Mouse (Mus musculus): ENCODE measurements around the gene Basp1.

Basp1 gene

DNA sequence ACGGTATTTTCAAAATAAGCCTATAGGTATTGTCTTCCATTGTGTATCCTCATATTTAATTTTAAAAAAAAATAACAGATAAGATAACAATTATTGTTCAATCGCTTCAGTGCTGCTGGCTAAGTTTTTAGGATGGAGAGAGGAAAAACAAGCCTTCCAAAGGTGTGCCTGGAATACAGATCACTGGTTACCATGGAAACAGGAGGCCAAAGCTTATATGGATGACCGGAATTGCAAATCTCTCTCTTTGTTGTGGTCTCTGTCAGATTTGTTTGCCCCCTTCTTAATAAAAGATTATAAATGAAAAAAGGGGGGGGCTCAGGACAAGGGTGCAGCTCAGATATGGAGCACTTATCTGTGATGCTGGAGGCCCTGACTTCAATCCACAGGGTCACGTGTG, 2.4 kb upstream of the Basp1 start:
- no peak for DNase-seq (ENCODE audit: low spot score)

DNA sequence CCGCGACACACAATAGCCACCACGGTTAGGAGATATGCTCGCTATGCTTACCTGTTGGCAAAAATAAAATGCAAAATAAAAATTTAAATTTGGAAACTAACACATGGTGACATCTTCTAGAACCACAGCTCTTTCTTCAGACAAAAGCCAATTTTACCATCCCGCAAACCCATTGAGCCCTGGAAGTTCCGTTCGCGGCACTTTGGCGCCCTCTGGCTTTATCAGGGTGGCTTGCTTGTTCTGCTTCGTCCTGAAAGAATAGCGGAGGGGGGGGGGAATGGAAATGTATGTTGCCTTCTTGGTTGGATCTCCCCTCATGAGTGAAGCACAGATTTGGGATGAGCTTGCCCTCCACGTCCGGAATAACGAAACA, 1.2 kb upstream of the Basp1 start:
- peak; percentile 77 for DNase-seq (ENCODE audit: low spot score)

DNA sequence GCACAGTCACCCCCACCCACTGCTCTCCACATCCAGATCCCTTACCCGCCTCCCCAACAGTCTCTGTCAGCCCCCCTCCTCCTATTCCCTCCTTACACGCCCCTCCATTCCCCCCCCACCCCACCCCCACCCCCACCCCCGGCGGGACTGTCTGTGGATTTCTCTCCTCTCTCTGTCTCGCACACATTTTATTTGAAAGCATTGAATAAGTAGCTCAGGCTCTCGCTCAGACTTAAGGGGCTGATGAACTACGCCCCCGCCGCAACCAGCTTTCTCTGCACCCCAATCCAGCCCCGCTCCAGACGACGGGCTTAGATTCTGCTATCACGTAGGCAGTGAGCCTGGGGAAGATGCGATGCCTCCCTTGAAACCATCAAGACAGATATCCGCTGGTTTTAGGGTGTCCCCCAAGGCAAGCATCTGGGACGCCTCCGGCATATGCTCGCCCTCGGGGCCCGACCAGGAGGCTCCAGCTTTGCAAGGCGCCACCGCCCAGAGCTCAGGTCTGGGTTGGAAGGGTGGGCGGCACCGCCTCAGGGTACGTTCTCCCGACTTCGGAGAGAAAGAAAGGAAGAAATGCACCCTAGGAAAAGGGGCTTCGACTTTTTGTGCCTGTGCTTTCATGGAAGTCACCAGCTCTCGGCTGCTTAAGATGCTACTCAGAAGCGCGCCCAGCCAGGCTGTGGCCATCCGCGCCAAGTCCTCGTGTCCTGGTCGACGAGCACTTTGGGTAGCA, 615 bp upstream of the Basp1 start:
- DNase-seq (ENCODE audit: low spot score), result peak; percentile 29

DNA sequence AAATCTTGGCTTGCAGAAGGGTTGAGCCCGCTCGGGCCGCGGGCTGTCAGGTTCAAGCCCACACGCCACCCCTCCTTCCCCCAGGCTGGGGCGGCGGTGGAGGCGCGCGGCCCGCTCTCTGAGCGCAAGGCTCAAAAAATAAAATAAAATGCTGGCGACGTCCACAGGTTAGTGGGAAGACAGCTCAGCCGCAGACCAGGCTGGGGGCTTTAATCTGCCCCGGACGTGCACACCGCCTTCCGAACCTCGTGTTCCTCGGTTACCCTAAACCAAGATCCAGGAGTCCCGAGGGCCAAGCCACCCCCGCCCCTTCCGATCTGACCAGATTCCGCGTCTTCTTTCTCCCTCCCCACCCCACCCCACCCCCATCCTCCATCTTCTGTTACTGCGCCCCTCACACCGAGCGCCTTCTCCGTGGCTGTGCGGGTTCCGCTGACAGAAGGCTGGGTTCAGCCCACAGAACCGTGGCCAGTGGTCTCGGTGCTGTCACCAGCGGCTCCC, 753 bp downstream of the Basp1 start:
- DNase-seq (ENCODE audit: low spot score), result peak; percentile 7

DNA sequence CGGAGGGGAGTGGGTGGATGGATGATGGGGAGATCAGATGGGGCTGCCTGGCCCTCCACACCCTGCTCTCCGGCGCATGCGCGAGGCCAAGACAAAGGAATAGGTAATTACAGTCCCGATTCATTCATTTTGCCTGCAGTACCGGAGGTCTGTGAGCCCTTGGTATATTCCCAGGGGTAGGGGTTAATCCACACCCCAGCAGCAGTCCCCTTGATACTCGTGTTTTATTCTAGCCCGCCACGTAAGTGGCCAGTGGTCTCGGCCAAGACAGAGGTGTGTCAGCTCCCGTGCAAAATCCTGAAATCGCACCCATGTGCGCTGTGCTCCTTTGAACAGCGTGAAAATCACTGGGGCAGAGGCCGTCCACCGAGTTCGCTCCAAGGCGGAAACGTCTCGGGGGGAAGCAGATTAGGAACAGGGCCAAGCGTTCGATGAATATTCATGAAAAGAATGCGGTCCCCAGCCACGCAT, 1.4 kb downstream of the Basp1 start:
- DNase-seq (ENCODE audit: low spot score), result peak; percentile 43

DNA sequence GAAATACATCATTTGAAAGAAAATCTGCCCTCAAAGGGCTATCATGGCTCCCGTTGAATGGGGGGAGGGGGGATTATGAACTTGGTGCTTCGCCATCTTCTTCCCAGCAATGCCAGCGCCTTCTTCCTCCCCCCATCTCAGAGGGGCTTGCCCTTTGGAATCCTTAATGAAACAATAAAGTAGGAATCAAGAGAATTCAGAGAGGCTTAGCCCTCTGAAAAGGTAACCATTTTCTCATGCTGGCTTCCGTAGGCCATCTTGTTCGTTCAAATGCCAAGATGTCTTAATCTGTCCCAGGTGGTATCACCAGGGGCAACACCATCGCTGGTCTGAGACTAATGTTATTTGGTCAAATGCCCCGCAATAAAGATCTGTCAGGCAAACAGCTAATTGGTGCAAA, 2.1 kb downstream of the Basp1 start:
- no peak for DNase-seq (ENCODE audit: low spot score)

DNA sequence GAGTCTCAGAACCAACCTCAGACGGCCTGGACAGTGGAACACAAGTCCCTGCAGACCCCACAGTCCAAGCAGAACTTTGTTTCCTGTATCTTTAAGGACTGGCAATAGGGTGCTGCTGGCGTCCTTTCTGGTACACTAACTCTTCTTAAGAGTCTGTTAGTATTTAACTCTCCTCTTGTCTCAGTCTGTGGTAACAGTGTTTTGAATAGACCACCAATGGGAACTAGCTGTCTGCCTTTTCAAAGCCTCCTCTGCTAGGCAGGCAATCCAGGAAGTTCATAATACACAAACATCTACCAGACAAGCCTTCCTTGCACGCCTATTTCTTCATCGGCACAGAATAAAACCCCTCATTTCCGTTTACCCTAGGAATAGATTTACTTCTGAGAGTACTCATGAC, 7.6 kb downstream of the Basp1 start:
- peak; percentile 16 for DNase-seq (ENCODE audit: low spot score)

DNA sequence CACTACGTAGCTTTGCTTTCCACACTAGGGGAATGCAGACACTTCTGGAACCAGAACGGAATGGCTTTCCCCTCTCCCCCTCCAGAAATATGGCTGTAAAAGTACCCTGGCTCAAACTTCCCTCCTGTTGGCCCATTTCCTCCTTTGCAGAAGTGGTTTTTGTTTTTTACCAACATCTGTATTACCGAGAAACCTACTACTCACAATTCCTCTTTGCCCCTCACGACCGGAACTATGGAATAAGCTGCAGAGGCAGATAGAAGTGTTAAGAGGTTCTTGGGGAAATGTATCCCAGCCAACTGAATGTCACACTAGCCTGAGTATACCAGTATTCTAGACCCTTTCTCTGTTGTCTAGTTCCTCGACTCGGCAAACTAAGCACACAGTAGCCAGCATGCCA, 9.7 kb downstream of the Basp1 start:
- no peak for DNase-seq (ENCODE audit: low spot score)

DNA sequence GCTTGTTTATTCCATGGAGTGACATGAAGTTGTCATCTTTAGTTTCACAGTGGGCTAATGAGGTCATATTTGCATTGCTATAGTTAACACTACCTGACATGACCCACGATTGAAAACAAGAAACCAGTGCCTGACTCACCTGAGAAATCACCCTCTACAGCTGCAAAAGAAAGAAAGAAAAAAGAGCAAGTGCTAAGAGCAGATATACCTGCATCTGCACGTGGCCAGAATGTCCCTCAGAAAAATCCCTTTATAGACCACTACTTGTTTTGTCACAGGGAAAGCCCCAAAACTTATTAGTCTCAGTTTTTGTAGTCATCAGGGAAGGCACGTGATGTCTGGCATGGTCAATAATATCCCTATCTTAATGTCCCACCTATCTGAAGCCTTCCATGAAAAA, 11.6 kb downstream of the Basp1 start:
- DNase-seq (ENCODE audit: low spot score), result no peak

DNA sequence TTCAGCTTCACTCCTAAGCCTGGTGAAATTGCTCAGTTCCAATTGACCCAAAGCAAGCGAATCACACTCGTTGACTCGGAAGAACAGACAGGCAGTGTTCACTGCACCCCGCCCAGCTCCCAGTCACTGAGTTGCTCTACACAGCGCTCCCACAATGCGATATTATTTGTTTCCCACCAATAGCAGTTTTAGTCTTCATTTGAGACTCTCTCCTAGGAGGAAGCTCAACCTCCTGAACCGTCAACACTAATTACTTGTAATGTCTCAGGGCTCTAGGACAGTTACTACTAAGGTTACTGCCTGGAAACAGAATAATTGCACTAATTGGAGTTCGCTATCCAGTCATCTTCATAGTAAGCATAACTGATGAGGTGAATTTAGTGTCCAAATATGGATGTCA, 13.3 kb downstream of the Basp1 start:
- DNase-seq (ENCODE audit: low spot score), result no peak

DNA sequence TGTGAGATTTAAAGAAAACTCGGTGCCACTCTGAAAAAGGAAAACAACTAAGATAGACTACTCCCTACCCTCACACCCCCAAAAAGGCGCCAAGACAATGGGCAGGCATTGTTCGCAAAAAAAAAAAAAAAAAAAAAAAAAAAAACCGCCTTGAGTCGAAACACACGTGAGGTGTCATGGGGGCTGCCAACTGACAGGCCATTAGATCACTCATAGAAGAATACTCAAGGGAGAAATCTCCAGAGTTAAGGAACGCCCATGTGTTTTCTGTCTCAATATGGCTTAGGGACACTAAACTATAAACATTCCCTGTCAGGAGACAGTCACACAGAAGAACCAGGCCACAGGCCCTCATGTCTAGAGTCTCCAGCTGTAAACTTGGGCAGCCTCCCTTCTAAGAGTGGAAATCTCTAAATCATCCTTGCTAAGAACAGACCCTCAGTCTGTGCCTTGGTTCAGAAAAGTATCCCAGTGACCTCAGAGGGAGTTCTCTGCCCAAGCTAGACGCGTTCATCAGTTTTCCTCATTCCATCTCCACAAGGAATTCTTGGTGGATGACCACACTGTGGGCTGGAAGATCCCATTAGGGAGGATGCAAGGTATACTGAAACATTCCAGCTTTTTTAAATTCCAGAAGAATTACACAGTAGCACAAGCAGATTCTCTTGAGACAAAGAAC, 17.5 kb downstream of the Basp1 start:
- DNase-seq (ENCODE audit: low spot score), result no peak

DNA sequence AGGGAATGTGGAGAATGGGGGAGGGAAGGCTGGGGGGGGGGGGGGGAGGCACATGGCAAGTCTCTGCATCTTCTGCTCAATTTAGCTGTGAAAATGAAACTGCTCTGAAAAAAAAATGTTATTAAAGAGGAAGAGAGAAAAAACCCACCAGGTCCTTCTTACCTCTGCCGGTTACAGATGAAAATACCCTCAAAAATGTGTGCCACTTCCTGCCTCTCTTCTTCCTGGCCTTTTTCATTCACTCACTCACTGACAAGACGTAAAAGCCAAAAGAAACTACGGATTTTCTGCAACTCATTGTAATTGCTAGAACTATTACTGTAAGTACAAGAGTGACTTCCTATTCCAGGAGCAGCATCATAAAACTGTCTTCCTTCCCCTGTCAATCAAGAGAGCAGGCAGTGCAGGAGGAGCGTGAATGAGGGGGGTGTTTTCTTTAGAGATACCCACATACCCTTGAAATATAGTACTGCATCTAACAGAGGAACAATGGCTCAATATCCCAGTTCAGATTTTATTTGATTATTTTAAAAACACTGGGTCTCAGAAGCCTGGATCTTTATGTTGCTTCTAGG, 21.0 kb downstream of the Basp1 start:
- DNase-seq (ENCODE audit: low spot score), result peak; percentile 2

DNA sequence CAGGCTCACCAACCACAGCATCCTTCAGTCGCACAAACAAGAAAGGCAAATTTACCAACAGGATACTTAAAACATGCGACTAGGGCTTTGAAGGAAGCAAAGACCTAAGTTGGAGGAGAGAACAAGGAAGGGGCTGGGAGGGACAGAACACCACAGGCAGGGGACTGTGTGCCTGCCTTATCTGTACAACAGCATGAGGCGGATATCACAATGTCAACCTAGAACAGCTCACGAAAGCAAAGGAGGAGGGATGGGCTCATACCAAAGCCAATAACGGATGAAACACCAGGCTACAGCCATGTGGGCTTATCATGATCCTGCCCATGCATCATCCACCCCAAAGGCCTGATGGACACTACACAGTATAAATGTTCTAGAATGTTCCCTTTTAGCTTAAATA, 22.4 kb downstream of the Basp1 start:
- no peak for DNase-seq (ENCODE audit: low spot score)

DNA sequence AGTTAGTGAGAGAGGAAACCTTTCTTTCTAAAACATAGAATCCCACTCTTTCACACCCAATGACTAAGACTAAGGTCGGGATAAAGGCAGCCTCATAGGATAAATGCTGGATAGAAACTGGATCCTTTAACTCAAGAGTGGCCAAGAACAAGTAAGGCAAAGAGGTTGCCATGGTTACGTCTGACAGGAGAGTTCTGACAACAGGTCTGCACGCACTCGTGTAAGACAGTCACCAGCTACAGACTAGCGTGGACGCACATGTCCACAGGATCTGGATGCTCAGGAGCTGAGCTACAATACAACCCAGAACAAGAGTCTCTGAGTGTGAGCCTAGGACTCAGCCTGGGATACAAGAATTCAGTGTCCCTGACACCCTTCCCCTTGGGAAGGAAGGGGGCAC, 26.0 kb downstream of the Basp1 start:
- no peak for DNase-seq (ENCODE audit: low spot score)

DNA sequence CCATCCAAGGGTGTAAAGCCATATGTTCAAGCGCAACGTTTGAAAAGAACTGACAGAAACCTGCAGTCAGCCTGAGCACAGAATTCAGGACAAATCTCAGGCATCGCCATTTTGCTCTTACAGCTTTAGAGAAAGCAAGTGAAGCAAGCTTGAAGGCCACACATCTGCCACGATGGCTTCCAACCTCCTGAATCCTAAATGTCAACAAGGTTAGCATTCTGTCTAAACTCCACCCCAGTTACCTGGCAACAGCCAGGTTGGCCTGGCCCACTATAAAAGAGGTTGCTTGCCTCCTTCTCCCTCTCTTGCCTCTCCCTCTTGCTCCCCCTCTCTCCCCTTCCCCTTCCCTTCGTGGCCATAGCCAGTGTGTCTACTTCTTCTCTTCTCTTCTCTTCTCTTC, 33.5 kb downstream of the Basp1 start:
- DNase-seq (ENCODE audit: low spot score), result no peak

DNA sequence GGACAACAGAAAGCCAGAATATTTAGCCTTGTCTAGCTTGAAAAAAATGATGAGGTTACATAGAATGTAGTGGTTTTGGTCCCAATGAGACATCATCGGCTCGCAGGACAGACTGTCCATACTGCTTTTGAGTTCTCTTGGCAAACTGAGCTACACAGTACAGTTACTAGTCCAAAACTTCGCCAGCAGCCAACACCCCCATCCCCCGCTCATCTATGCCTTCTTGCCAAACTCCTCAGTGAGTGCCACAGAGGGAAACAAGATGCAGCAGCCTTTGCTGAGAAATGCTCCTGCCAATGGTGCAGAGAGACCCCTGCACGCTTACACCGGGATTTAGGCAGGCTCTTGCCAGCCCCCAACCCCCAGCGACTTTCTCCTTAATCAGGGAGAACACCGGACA, 34.9 kb downstream of the Basp1 start:
- no peak for DNase-seq (ENCODE audit: low spot score)

DNA sequence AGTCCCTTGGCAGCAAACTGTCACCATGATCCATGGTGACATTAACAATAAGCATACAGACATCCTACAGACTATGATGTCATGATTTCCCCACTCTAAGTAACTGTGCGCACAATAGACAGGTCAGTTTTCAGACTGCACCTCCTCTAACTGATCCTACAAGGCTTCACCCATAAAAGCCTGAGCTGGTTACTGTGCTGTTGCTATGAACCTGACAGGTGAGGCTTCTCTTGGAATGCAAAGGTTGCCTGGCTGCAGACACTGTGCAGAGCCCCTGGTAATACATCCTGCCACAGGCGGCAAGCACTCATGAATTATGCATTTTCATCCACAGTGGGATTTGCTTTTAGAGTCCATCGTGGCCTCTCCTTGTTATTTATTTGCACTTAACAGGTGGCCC, 36.6 kb downstream of the Basp1 start:
- DNase-seq (ENCODE audit: low spot score), result no peak

DNA sequence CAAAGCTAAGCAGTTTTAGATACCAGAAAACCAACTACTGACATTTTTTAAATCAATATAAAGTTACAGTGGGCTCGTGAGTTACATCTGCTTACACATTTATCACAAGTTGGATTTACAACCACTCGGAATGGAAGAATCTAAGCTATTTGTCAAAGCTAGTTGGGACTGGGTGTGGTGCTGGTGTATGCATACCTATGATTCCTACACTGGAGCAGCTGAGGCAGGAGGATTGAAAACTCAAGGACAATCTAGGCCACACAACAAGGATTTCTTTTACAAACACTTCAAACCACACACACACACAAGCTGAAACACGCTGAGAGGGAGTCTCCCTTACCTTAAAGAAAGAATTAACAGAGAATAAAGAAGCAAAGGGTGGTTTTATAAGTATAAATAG, 40.1 kb downstream of the Basp1 start:
- DNase-seq (ENCODE audit: low spot score), result no peak

DNA sequence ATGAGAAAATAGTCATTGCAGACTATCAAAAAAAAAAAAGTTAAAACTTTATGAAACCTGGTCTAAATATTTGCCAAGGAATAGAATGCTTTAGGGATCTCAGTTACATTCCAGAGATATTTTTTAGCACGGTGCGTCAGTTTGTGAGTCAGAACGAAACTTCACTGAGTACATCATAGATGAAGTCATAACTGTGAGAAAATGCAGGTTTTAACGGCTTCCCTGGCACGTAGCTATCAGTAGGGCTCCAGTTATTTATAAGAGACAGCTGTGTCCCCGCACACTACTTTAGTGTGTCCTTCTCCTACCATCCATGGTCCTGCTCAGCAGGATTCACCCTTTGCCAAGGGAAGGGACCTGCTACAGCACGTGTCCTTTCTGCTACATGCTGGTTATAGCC, 44.0 kb downstream of the Basp1 start:
- no peak for DNase-seq (ENCODE audit: low spot score)

DNA sequence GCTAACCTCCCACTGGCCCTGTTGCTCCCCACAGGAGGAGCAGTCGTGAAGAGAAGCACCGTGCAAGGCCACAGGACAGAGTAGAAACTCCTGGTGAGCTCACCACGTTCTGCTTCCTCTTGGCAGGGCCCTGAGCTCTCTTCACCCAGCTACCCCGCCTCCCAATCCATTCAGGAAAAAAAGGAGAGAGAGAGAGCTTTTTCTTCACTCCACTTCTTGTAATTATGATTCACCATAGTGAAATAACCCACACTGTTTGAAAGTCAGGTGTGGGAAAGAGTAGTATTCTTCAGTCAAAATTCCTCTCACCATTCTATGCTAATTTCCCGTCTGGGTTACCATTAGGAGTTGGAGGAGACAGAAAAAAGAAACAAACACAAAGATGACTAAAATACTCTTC, 48.1 kb downstream of the Basp1 start:
- DNase-seq (ENCODE audit: low spot score), result no peak

DNA sequence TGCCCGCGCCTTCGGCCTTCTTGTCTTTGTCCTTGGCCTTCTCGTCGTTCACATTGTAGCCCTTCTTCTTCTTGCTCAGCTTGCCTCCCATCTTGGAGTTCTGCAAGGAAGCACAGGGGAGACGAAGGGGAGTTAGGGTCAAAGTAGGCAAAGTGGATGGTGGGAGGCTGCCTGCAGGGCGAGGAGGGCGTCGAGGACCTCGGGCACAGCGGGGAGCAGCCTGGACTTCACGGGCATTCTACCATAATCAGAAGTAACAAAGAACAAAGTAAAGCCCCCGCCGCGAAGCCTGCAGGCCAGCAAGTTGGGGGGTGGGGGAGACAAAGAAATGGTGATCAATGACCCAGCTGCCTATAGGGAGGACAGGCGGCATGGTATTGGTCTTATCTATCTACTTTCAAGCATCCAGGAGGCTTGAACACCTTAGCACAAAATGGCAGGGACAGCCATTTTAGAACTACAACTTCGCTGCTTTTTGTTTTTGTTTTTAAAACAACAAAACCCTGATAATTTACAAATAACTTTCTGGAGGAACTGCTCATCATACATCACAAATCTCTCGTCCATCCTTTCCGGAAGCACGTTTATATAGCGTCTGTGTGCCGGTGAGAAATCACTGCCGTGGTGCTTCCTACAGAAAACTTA, 48.6 kb downstream of the Basp1 start:
- no peak for DNase-seq (ENCODE audit: low spot score)

DNA sequence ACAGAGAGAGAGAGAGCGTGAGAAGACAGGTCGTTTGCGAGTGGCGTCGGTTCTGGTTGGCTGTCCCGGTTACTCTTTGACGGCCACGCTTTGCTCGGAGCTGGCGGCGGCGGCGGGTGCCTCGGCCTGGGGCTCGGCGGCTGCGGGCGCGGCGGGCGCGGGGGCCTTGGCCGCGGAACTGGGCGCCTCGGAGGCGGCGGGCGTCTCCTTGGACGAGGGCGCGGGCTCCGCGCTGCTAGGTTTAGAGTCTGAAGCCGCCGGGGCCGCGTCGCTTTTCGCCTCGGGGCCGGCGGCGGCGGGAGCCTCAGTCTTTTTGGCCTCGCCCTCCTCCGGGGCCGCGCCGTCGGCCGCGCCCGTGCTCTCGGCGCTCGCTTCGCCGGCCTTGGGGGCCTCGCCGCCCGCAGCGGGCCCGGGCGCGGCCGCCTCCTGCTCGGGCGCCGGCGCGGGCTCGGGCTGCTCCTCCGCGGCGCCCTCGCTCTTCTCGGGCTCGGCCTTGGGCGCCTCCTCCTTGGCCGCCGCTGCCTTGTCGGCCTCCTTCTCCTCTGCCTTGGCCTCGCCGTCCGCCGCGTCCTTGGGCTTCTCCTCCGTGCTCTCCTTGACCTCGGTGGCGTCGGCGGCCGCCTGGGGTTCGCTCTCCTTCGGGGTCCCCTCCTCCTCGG, 49.3 kb downstream of the Basp1 start:
- no peak for DNase-seq (ENCODE audit: low spot score)

All from T-cell, adult 2 months (primary cell).